Mouse (Mus musculus) spleen, adult 2 months (tissue): ENCODE measurements at regions not wholly inside any gene's neighbourhood (a gene's known extent, or its start where the extent isn't known, plus 50 kb on each side); places are given as distances from the start of the nearest gene placed in this dataset.

Source experiments
- CTCF ChIP-seq: fragments of 200-500 bp; IDR thresholded peaks from 2 replicates; pipeline ENCODE4 v1.5.1; 2011; ENCODE audit warnings: mild to moderate bottlenecking, inconsistent platforms; ENCODE audit not compliant: insufficient read depth, insufficient read length, insufficient replicate concordance; ENCODE audit errors: extremely low read depth
- POLR2A ChIP-seq: fragments of 200-500 bp; IDR thresholded peaks from 2 replicates; pipeline ENCODE4 v1.6.1; 2011; ENCODE audit warnings: low read depth, low read length, inconsistent platforms

- TF ChIP-seq CTCF (no peak), POLR2A (no peak)
Measured at GRCm38 (mm10) chr6:100100565-100101133, 186.6 kb downstream of the Rybp start.
